Mouse (Mus musculus): ENCODE data around the gene Slc22a15. TPM values are rescaled to one million over a fixed set of nuclear protein-coding genes. Genes with fewer than 3 reads are reported as not detected.

Slc22a15 gene
- polyA plus RNA-seq, 1 experiment from 2014 or later, result 5.7 TPM

DNA sequence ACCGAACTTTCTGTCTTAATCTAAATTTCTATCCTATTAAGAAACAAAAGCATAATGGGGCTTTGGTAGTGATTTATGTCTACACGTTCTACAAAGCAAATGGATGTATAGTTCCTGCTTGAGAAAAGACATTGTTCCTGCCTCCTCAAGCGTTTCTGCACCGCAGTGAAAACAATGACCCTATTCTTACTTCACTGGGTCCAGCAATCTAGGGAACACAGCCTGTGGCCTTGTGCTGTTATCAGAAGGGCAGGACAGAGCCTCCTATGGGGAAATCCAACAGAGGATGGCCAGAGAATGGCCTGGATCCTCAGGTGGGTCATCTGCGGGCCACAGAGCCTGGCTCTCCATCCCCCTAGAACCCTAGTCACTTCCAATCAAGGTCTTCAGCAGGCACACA is 46.1 kb downstream of the Slc22a15 start:
- H3K27ac ChIP-seq (ENCODE audit: low read length), result no peak overlapping the region
- 69% methylated on average over 5 of the region's 5 CpGs for WGBS
- ATAC-seq, result no peak

GRCm38 (mm10) chr3:101876459-101877285 is 47.6 kb downstream of the Slc22a15 start:
- Histone ChIP-seq H3K4me3 (ENCODE audit: low read length) (no peak overlapping the region), H3K9me3 (ENCODE audit: control insufficient read depth, low read length) (no peaks in the 10 kb centered on the region), H3K4me2 (ENCODE audit: low read depth, low read length) (no peak overlapping the region), H3K9ac (ENCODE audit: low read depth, low read length) (no peak overlapping the region), H3K27me3 (replicated peaks; ENCODE audit: control insufficient read depth, insufficient read depth, low read length) (no peaks in the 10 kb centered on the region), H3K36me3 (ENCODE audit: control insufficient read depth, insufficient read depth, low read length) (no peaks in the 10 kb centered on the region), H3K4me1 (ENCODE audit: control insufficient read depth, insufficient read depth, low read length) (no peaks in the 10 kb centered on the region), H3K27ac (ENCODE audit: low read length) (no peak overlapping the region)
- 74% methylated on average over 7 of the region's 7 CpGs for WGBS
- no peak for ATAC-seq

More for the DNA sequence above, 46.1 kb downstream of the Slc22a15 start:
- H3K9ac ChIP-seq (ENCODE audit: low read depth, low read length), result no peak overlapping the region
- no peak overlapping the region for H3K4me3 ChIP-seq (ENCODE audit: low read length)
- H3K4me1 ChIP-seq (ENCODE audit: control insufficient read depth, insufficient read depth, low read length), result no peaks in the 10 kb centered on the region
- no peaks in the 10 kb centered on the region for H3K36me3 ChIP-seq (ENCODE audit: control insufficient read depth, insufficient read depth, low read length)
- no peaks in the 10 kb centered on the region for H3K27me3 ChIP-seq (replicated peaks; ENCODE audit: control insufficient read depth, insufficient read depth, low read length)
- H3K4me2 ChIP-seq (ENCODE audit: low read depth, low read length), result no peak overlapping the region
- no peaks in the 10 kb centered on the region for H3K9me3 ChIP-seq (ENCODE audit: control insufficient read depth, low read length)

DNA sequence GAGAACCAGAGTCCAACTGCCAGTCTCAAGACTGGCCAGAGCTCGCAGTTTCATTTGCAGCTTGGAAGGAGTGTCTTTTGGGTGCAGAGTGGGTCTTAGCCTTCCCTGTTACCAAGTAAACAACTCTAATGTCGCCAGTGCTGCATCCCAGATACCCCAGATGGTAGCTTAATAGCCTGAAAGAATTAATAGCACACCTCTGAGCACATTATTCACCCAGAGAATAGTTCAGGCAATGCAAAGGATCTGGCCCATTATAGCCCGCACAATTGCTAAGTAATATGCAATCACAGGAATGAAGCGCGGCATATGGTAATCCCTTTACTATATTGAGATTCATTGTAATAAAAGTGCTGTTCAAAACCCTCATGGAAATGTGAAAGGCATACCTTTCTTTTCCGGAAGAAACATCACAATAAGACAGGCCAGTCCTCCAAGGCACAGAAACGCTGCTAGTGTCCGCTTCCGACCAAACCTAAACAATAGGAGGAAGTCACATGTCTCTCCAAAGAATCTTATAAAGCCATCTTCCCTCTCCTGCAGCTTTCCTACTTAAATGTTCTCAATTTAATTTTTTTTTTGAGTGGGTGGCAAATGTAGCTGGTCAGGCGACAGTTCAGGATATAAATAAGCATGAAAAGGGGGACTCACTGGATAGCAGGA is 48.9 kb downstream of the Slc22a15 start:
- Histone ChIP-seq H3K9ac (ENCODE audit: low read depth, low read length) (no peak overlapping the region), H3K27ac (ENCODE audit: low read length) (no peak overlapping the region), H3K4me3 (ENCODE audit: low read length) (no peak overlapping the region), H3K27me3 (replicated peaks; ENCODE audit: control insufficient read depth, insufficient read depth, low read length) (no peaks in the 10 kb centered on the region), H3K4me2 (ENCODE audit: low read depth, low read length) (no peak overlapping the region), H3K36me3 (ENCODE audit: control insufficient read depth, insufficient read depth, low read length) (no peaks in the 10 kb centered on the region), H3K4me1 (ENCODE audit: control insufficient read depth, insufficient read depth, low read length) (no peaks in the 10 kb centered on the region), H3K9me3 (ENCODE audit: control insufficient read depth, low read length) (no peaks in the 10 kb centered on the region)
- no peak for ATAC-seq
- WGBS, result 66% methylated on average over 10 of the region's 10 CpGs

DNA sequence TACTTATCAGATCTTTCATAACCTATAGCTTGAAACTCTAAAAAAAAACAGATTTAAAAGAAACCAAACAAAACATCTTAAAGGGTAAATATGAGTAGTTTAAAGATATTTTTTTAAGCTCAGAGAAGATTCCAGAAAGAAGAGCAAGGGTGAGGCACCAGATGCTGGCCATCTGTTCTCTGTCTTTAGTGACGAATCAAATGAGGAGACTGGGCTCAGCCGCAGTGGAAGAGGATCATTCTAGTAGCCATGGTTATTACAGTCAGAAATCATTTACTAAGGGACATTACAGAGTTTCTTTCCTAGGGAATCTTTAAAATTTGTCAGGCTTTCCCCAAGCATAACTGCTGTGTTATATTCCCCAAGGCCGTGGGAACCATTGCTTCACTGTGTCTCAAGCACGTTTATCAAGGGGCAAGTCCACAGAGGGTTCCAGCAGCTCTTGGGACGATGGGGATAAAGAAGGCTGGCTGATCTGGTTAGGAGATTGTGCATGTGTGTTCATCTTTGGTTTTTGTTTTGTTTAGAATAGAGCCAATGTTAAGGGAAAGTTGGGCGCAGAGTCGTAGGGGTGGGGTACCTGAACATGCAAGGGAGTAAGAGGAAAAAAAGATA is 51.1 kb downstream of the Slc22a15 start:
- Histone ChIP-seq H3K4me2 (ENCODE audit: low read depth, low read length) (no peak overlapping the region), H3K27me3 (replicated peaks; ENCODE audit: control insufficient read depth, insufficient read depth, low read length) (no peaks in the 10 kb centered on the region), H3K9me3 (ENCODE audit: control insufficient read depth, low read length) (no peaks in the 10 kb centered on the region), H3K27ac (ENCODE audit: low read length) (no peak overlapping the region), H3K36me3 (ENCODE audit: control insufficient read depth, insufficient read depth, low read length) (no peaks in the 10 kb centered on the region), H3K4me3 (ENCODE audit: low read length) (no peak overlapping the region), H3K9ac (ENCODE audit: low read depth, low read length) (no peak overlapping the region), H3K4me1 (ENCODE audit: control insufficient read depth, insufficient read depth, low read length) (no peaks in the 10 kb centered on the region)
- WGBS, result 67% methylated on average over 7 of the region's 7 CpGs
- no peak for ATAC-seq

GRCm38 (mm10) chr3:101871951-101872350 is 52.3 kb downstream of the Slc22a15 start:
- no peaks in the 10 kb centered on the region for H3K9me3 ChIP-seq (ENCODE audit: control insufficient read depth, low read length)
- H3K4me1 ChIP-seq (ENCODE audit: control insufficient read depth, insufficient read depth, low read length), result no peaks in the 10 kb centered on the region
- no peak overlapping the region for H3K9ac ChIP-seq (ENCODE audit: low read depth, low read length)
- H3K4me3 ChIP-seq (ENCODE audit: low read length), result no peak overlapping the region
- no peaks in the 10 kb centered on the region for H3K27me3 ChIP-seq (replicated peaks; ENCODE audit: control insufficient read depth, insufficient read depth, low read length)
- no peak overlapping the region for H3K27ac ChIP-seq (ENCODE audit: low read length)
- no peak for ATAC-seq
- no peak overlapping the region for H3K4me2 ChIP-seq (ENCODE audit: low read depth, low read length)
- H3K36me3 ChIP-seq (ENCODE audit: control insufficient read depth, insufficient read depth, low read length), result no peaks in the 10 kb centered on the region
- WGBS, result 84% methylated on average over 9 of the region's 9 CpGs

- 62% methylated on average over 4 of the region's 4 CpGs for WGBS
Observed at GRCm38 (mm10) chr3:101867001-101867421, 57.2 kb downstream of the Slc22a15 start.

GRCm38 (mm10) chr3:101861856-101862255 is 62.4 kb downstream of the Slc22a15 start:
- Histone ChIP-seq H3K9ac (ENCODE audit: low read depth, low read length) (no peak overlapping the region), H3K27ac (ENCODE audit: low read length) (no peak overlapping the region), H3K4me1 (ENCODE audit: control insufficient read depth, insufficient read depth, low read length) (no peaks in the 10 kb centered on the region), H3K4me2 (ENCODE audit: low read depth, low read length) (no peak overlapping the region), H3K9me3 (ENCODE audit: control insufficient read depth, low read length) (no peaks in the 10 kb centered on the region), H3K27me3 (replicated peaks; ENCODE audit: control insufficient read depth, insufficient read depth, low read length) (no peaks in the 10 kb centered on the region), H3K4me3 (ENCODE audit: low read length) (no peak overlapping the region), H3K36me3 (ENCODE audit: control insufficient read depth, insufficient read depth, low read length) (no peaks in the 10 kb centered on the region)
- ATAC-seq, result no peak
- WGBS, result 54% methylated on average over 3 of the region's 3 CpGs

More at GRCm38 (mm10) chr3:101867001-101867421, 57.2 kb downstream of the Slc22a15 start:
- Histone ChIP-seq H3K4me1 (ENCODE audit: control insufficient read depth, insufficient read depth, low read length) (no peaks in the 10 kb centered on the region), H3K27me3 (replicated peaks; ENCODE audit: control insufficient read depth, insufficient read depth, low read length) (no peaks in the 10 kb centered on the region), H3K36me3 (ENCODE audit: control insufficient read depth, insufficient read depth, low read length) (no peaks in the 10 kb centered on the region), H3K4me2 (ENCODE audit: low read depth, low read length) (no peak overlapping the region), H3K4me3 (ENCODE audit: low read length) (no peak overlapping the region), H3K9ac (ENCODE audit: low read depth, low read length) (no peak overlapping the region), H3K27ac (ENCODE audit: low read length) (no peak overlapping the region), H3K9me3 (ENCODE audit: control insufficient read depth, low read length) (no peaks in the 10 kb centered on the region)
- no peak for ATAC-seq

DNA sequence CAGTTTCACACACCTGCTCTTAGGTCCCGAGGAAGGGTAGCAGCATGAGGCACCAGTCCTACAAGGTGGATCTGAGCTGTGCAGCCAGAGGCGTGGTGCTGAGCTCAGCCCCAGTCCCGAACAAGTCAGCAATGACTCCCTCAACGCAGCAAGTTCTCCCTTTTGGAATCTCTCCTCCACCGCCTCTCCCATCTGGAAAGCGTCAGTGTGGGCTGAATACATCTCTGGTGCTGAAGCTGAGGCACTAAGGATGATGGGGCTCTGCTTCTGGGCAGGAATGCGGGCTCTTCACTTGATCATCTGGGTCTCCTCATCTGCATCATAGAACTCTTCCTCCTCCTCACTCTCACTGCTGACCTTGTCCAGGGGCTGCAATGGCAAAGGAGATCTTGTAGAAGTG is 64.1 kb downstream of the Slc22a15 start:
- no peaks in the 10 kb centered on the region for H3K27me3 ChIP-seq (replicated peaks; ENCODE audit: control insufficient read depth, insufficient read depth, low read length)
- no peak for ATAC-seq
- H3K4me3 ChIP-seq (ENCODE audit: low read length), result no peak overlapping the region
- H3K4me2 ChIP-seq (ENCODE audit: low read depth, low read length), result no peak overlapping the region
- no peaks in the 10 kb centered on the region for H3K36me3 ChIP-seq (ENCODE audit: control insufficient read depth, insufficient read depth, low read length)
- no peaks in the 10 kb centered on the region for H3K9me3 ChIP-seq (ENCODE audit: control insufficient read depth, low read length)
- no peak overlapping the region for H3K27ac ChIP-seq (ENCODE audit: low read length)
- no peaks in the 10 kb centered on the region for H3K4me1 ChIP-seq (ENCODE audit: control insufficient read depth, insufficient read depth, low read length)
- WGBS, result 79% methylated on average over 7 of the region's 7 CpGs
- no peak overlapping the region for H3K9ac ChIP-seq (ENCODE audit: low read depth, low read length)

DNA sequence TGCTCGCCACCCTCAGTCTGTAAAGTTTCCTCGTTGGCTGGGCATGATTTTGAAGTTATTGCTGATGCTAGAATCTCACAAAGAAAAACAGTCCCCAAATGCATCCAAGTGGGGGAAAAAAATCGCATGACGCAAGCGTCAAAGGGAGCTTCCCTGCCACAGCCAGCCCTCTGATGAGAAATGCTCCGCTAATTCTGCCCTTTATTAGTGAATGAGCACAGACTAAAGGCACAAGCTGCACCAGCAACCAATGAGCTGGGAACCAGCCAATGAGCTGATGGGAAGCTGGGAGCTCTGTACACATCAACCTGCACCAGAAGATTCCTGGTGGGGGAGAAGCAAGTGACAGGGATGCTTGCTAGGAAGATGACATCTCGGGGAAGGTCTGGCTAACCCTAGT is 64.5 kb downstream of the Slc22a15 start:
- Histone ChIP-seq H3K4me2 (ENCODE audit: low read depth, low read length) (no peak overlapping the region), H3K36me3 (ENCODE audit: control insufficient read depth, insufficient read depth, low read length) (no peaks in the 10 kb centered on the region), H3K27ac (ENCODE audit: low read length) (no peak overlapping the region), H3K9me3 (ENCODE audit: control insufficient read depth, low read length) (no peaks in the 10 kb centered on the region), H3K4me3 (ENCODE audit: low read length) (no peak overlapping the region), H3K9ac (ENCODE audit: low read depth, low read length) (no peak overlapping the region), H3K4me1 (ENCODE audit: control insufficient read depth, insufficient read depth, low read length) (no peaks in the 10 kb centered on the region), H3K27me3 (replicated peaks; ENCODE audit: control insufficient read depth, insufficient read depth, low read length) (no peaks in the 10 kb centered on the region)
- no peak for ATAC-seq
- WGBS, result 75% methylated on average over 7 of the region's 7 CpGs

Measured in intestine, embryonic 16.5 days (tissue).